Mouse (Mus musculus): Measurements from ENCODE around the gene Dynlrb2.

The Dynlrb2 gene

DNA sequence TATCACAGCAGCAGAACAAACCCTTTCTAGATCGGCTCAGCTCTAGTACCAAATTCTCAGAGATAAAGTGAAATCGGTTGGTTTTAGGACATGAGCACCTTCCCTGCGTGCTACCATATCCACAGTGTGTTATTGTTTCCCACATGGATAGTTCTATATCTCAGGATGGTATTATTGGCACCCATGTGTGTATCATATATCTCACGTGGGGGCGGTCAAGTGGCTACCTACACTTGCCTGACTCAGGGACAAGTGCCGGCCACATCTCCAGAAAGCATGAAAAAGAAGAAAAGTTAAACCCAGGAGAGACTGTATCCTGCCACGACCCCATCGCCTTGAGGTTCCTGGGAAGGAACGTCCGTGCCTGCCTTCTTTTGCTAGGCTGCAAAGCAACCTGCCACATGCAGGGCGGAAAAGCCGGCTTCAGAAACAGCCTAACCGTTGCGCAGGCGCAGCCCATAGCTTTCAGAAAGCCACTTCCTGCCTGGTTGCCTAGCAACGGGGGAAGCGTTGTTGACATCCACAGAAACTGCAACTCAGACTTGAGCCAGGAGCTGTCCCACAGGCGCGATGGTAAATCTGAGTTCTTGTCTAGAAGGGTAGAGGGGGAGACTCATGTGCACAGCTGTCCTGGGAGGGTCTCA is at the start of gene Dynlrb2:
TSS of gene Dynlrb2 (plus strand) at position 498 of the 644 bp plus-strand sequence.
- DNase-seq = peak; percentile 87

DNA sequence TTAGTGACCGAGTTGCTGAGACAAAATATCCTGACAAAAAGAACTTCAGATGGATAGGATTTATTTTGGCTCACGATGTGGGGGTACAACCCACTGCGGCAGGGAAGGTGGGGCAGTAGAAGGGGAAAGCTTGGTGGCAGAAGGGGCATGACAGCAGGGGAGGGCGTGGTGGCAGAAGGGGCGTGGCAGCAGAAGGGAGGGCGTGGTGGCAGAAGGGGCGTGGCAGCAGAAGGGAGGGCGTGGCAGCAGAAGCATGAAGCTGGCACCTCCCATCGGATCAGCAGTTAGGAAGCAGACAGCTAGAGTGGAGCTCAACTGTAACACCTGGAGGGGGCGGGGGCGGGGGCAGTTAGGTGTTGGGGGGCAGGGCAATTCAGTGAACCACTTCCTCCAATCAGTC is 46.2 kb upstream of the Dynlrb2 start:
- no peak for DNase-seq

DNA sequence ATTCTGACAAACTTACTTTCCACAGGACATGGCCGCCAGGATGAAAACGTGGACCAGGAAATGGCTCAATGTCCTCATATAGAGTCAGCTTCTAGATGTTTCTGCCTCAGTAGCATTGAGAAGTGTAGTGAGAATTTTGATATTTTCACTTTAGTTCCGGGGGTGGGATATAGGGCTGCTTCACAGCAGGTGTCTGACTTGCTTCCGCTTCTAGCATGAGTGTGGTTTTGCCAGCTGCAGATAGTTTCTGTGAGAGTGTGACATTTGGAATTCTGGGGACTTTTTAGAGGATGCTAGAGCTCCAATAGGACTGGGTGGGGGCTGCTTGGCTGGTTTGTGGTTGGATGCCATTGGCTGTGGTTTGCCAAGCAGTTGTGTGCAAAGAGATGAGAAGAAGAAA is 43.3 kb upstream of the Dynlrb2 start:
- DNase-seq = no peak

DNA sequence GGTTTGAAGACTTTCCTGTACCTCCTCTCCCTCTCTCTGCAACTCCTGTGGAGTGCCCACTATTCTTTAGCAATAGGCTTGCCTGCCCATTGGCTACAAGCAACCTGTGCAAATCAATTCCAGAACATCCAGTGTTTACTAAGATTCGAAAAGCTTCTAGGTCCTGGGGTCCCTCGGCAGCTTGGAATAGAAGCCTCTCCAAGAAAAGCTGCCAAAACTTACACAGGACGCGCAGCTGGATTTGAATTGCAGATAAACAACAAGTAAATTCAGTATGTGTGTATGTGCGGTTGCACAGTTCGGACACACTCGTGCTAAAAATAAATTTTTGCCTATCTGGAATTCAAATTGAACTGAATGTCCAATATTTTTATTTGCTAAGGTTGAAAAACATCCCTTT is 38.2 kb upstream of the Dynlrb2 start:
- no peak for DNase-seq

DNA sequence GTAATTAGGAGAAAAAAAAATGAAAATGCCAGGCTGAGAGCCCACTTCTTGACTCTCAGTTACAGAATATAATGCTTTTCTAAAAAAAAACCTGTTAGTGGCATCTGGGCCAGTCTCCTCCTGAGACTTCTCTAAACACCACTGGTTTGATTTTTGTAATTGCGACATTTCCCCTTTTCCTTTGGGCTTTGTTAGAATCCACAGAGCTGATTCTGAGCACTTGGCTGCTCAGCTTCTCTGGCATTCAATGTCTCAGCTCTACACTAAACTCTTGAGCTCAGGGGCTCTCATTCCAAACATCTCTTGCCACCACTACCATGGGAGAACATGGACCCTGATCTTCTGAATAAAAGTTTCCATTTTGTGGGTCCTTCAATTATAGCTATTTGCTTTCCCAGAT is 37.7 kb upstream of the Dynlrb2 start:
- DNase-seq = no peak

DNA sequence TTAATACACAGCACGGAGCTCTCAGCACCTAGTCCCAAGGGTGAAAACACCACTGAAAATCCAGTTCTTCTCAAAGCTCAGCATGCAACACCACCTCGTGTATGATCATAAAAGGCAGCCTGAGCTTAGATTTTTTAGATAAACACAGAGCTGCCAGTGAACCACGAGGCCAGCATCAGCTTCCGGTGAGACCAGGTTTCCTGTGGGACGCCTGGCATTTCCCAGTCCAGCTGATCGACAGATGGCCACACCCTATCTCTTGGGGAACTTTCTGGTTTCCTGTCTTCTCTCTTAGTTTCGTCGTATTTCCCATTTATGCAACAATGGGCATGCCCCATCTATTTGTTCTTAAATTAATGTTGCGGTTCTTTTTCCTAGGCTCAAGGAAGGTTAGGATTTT is 26.8 kb upstream of the Dynlrb2 start:
- no peak for DNase-seq

DNA sequence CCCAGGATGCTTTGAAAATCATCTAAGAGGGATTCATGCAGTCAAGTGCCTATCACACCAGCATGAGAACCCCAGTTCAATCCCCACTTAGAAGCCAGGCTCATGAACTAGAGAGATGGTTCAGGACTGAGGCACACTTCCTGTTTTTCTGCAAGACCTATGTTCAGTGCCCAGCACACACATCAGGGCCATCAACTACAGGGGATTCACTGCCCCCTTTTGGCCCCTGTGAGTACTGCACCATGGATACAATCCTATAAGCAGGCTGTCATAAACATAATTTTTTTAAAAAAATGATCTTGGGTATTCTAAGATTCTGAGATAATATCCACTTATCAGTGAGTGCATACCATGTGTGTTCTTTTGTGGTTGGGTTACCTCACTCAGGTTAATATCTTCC is 26.1 kb upstream of the Dynlrb2 start:
- DNase-seq = no peak

DNA sequence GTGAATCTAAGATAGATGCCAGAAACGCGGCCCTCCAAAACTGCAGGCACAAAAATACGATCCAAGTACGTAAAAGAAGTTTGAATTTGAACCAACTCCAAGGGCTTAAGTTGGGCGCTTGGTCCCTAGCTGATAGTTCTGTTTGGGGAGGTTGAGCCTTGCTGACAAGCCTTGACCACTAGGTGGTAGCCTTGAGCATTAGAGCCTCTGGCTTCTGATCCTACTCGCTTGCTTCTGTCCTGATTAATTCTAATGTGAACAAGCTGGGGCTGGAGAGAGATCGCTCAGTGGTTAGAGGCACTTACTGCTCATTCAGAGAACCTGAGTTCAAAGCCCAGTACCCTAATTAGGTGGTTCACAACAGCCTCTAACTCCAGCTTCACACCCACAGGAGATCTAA is 23.9 kb upstream of the Dynlrb2 start:
- peak; percentile 20 for DNase-seq

DNA sequence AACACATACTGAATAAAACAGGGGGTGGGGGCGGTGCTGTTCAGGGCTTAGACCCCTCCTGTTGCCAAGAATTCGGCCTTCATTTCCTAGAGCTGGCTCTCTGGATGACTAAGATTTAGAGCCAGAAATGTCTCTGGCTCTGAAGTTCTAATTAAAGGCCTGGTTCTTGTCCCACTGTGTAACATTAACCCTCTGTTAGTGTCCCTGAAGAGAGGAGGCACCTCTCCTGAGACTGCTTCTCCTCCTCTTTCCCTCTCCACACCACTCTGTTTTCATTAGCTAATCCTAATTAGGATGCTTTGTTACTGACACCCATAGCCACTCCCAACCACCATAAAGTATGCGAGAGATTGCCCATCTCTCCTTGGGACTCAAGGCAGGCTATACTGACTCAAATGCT is 22.0 kb upstream of the Dynlrb2 start:
- DNase-seq = no peak

DNA sequence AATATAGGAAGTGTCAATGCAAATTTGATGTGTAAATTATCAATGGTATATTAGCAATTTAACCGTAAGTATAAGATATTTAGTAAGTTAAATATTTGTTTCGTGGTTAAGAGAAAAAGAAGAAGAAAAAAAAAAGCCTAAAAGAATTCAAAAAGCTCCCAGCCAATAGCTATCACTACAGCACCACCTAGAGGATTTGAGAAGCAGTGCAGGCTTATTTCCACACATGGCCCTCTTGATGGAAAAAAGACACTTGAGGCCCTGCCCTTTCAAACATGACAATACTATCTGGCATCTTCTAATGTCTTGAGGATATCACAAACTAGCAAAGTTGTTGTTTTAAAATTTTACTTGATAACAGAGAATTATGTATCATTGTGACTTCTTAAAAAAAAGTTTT is 20.7 kb upstream of the Dynlrb2 start:
- no peak for DNase-seq

DNA sequence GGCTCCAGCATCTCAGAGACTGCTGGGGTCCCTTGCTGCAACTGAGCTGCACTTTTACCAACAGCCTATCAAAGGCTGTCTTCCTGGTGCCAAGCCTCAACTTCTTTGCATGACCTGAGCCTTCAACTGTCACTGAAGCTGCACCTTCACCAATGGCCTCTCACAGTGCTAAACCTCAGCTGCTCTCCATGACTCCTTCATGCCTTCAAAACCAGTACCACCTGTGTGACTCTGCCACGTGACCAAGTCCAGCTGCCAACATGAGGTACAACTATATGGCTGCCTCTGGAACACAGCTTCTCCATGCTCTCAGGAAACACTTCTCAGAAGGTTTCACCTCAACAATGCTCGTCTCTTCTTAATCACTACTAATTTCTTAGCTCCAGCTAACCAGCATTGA is 16.2 kb upstream of the Dynlrb2 start:
- DNase-seq = no peak

DNA sequence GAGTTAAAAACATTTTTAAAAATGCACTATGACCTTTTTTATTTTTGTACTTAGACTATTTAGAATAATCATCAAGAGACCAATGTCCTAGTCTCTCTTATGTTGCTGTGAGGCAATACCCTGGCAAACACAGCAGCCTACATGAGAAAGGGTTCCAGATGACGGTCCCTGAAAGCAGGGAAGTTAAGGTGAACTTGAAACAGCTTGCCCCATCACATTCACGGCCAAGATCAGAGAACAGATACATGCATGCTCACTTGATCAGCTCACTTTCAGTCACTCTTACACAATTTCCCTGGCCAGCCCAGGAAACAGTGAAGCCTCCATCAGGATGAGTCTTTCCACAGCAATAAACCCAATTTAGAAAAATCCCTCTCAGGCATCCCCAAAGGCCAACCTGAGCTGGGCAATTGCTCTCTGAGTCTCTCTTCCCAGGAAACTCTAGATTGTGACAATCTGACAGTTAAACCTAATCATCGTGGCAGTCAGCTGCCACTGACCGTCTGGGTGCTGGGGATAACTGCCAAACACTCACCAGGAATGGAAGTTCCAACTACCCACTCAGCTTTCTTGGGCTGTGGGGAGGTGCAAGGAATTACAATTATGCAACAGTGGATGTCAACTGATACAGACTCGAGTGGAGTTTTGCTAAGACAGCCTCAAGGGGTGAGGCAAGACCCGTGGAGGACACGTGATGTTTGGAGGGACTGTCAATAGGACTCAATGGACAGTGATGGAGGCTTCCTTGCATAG is 4.5 kb upstream of the Dynlrb2 start:
- no peak for DNase-seq

DNA sequence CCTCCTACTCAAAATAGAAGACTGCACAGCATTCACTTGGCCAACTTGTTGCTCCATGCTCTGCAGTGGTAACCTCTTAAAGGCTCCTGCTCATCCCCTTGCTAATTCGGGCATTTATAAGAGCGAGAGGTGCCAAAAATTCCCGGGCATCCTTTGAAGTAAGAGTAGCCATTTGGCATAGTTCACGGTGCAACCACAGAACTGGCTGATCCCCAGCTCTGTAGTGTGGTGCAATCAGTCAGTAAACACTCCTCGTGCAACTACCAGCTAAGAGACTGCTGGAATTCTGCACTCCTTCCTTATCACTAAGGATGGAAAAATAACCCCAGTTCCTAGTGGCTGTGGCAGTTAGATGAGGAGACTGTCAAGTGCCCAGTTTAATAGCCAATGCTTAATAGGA is 3.9 kb downstream of the Dynlrb2 start:
- no peak for DNase-seq

DNA sequence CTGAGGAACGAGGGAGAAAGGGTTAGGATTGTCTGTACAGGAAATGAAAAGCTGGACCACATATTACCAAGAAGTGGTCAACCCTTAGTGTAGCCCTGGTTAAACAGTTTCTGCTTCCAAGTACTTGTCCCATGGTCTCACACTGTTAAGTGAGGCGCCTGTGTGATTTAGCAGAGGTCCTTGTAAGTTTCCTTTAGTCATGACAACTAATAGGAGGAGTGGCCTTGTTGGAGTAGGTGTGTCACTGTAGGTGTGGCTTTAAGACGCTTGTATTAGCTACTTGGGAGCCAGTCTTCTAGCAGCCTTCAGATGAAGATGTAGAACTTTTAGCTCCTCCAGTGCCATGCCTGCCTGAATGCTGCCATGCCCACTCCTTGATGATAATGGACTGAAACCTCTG is 4.5 kb downstream of the Dynlrb2 start:
- no peak for DNase-seq

DNA sequence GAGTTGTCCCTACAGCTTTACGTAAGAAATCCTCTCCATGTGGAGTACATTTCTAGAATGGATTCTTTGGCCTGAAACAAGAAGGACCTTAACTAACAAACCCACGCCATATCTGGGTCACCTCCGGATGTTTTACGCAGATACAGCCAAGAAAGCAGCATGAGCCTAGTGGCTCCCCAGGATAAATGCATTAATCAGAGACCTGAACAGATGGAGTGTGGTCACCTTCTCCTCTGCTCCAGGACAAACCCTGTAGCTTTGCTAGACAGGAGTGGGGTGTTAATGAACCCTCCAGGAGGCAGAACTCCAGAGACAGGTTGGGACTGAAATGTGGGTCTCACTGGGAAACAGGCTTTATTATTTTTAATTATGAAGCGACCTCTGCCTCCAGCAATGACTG is 14.9 kb downstream of the Dynlrb2 start:
- no peak for DNase-seq

DNA sequence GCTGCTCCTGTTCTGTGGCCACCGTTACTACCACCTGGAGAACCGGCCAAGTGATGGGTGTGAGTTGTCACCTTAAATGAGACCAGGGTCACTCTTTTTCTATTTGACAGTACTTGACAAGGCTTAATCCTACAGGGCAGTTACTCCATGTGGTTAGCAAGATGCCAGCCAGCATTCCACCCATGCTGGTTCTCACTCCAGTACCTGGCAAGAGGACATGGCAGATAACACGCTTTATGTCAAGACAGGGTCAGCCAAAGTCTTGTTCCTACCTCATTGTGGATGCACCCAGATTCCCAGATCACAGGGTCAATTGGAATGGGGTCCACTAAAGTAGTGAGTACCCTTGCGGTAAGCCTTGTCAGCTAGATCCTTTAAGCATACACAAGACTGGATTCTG is 16.4 kb downstream of the Dynlrb2 start:
- DNase-seq = no peak

DNA sequence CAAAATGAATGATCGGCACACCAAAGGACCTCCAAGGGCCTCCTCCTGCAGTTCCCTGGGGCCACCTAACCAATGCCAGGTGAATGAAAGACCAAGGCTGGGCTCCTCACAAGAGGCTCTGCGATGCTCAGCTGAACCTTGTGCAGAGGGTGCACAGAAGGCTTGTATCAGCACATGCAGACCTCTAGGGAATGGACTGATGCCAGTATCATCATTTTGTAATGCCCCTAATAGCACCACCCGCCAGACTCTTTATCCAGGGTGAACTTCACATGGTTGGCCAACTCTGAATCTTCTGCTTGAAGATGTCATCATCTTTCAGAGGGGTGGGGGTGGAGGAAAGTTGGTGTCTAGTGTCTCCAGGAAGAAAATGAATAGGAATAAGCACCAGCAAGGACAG is 16.9 kb downstream of the Dynlrb2 start:
- DNase-seq = no peak

DNA sequence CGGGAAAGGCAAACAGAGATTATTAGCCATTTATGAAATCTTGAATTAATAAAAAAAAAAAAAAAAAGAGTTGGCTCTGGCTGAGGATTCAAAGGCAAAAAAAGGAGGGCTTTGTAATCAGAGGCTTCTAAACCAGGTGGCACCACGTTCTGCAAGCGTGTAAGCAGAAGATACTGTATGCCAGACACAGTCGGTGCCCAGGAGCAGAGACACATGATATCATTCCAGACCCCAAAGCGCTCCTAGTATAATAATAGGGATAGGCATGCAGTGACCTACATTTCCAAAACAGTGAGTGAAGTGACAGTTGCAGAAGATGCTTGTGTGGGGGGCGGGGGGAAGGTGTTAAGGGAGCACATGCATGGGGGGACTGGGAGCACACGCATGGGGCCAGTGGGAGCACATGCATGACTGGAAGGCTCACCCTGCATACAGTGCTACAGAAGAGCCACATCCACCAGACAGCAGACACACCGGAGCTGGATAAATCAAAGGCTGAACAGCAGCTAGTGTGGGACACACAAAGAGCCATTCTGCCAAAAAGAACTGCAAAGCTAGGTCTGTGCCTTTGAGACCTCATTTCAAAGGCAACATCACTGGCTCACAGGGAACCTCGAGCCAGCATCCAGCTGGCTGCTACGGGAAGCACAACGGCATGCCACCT is 17.5 kb downstream of the Dynlrb2 start:
- DNase-seq = no peak

DNA sequence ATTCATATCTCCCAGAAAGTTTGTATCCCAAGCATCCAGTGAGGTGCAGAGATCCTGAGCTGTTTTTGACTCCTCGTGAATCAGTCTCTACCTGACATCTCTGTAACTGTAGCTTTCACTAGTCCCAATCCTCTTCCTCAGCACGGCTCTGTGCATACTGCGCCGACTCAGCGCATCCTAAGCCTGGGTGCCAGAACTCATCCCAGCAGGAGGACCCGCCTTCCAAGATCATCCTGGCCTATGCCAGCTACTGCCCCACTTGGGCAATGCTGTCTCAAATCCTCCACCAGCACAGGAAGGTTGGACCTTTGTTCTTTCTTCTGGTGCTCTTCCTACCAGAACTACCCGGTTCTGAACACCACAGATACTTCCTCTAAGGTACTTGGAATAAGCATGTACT is 20.1 kb downstream of the Dynlrb2 start:
- DNase-seq = no peak

DNA sequence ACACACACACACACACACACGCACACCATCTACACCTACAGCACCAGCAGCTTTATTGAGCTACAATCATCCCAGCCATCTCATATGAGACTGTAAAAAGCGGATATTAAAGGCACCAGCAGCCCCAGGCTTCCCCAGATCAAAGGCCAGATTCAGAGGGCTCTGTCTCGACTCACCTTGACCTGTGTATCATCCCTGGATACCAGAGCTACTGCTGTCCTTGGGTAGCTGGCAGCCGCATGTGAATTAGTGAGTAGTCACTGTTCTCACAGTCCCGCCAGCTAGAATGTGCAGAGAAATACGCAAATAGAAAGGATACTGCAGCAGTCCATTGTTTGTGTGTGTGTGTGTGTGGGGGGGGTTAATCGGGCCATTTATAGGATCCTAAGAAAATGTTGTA is 24.0 kb downstream of the Dynlrb2 start:
- no peak for DNase-seq

DNA sequence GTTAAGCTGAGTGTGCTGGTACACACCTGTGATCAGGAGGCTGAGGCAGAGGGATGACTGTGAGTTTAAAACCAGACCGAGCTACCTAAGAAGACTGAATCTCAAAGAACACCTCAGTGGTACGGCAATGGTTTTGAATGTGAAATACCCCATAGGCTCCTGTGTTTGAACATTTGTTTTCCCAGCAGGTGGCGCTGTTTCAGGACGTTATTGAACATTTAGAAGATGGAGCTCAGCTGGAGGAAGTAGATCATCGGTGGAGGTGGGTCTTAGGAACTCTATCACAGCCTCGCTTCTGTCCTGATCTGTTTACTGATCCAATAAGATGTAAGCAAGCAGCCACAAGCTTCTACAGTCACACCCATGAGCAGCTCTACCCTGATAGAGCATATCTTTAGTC is 28.3 kb downstream of the Dynlrb2 start:
- no peak for DNase-seq

DNA sequence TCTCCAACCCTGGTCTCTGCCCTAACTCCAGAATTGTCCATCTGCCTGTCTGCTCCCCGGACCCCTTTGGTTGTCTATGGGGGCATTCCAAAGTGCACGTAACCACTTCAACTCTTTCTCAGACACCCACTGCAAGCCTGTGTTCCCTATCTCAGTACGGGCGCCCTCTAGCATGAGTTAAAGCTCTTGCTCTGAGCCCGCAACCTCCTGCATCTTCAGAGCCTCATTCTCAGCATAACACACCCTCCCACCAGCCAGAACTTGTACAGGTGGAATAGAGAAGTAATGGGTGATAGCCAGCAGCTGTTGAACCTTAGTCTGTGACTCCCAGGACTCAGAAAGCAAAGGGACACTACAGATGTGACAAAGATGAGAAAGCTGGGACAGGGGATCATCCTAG is 32.0 kb downstream of the Dynlrb2 start:
- DNase-seq = no peak

DNA sequence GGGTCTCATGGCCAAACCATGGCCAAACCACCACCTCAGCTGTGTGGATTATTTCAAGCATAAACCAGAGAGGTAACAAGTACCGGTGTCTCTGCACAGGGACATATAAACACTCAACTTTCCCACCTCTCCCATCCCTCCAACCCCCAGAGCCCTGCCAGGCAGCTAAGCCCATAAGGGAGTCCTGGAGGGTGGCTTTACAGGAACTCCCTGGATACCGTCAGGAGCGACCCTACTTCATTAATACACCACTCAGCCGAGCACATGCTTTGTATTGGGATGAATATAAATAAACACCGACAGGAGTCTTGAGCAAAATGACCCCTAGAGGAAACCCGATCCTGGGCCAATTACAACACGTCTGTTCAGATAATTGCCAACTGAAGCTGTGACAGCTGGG is 34.0 kb downstream of the Dynlrb2 start:
- no peak for DNase-seq

DNA sequence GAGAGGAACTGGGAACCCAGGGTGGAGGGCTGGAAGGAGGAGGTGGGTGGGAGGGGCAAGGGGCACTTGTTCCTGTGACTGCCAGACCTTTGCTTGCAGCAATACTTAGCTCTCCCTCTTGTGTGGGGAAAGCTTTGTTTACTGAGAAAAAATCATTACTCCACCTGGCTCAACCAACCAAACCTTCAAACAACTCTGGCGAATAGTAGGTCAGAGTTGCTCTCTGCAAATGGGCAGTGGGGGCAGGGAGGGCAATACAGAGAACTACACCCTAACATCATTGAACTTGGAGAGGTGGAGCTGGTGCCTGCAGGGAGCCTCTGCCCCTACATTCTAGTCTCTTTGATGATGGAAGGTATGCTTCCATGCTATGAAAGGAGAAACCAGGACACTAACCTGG is 35.4 kb downstream of the Dynlrb2 start:
- no peak for DNase-seq

DNA sequence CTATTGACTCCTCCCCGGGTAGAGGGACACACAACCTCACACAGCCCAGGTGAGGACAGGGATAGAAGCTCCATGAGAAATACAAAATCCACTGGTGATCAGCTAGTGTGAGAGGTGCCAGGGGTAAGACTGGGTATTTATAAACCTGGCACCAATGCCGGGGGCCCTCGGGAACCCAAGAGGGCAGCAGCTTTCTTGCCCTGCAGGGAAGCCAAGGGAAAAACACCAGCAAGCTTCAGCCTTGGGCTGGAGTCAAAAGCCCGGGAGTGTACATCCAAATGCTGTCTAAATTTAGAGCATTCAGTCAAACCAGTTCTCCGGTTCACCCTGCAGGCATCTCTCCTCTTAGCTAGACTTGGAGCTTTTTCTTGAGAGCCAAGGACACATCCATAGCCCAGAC is 38.1 kb downstream of the Dynlrb2 start:
- DNase-seq = no peak

All from right cerebral cortex, postnatal 25 days (tissue).